Mouse (Mus musculus) CH12.LX (cell line): ENCODE measurements around the gene Tigar.

Experiments used
- ELF1 ChIP-seq: IDR thresholded peaks from 2 replicates; pipeline ENCODE4 v1.6.1; 2014; ENCODE audit warnings: low read depth, mild to moderate bottlenecking, inconsistent platforms, low read length, improper control_type of control experiment
- ETS1 ChIP-seq: conservative IDR thresholded peaks from 2 replicates; pipeline ENCODE4 v1.6.1; 2012; ENCODE audit warnings: low read depth, mild to moderate bottlenecking, inconsistent platforms, low read length, improper control_type of control experiment, moderate library complexity

DNA sequence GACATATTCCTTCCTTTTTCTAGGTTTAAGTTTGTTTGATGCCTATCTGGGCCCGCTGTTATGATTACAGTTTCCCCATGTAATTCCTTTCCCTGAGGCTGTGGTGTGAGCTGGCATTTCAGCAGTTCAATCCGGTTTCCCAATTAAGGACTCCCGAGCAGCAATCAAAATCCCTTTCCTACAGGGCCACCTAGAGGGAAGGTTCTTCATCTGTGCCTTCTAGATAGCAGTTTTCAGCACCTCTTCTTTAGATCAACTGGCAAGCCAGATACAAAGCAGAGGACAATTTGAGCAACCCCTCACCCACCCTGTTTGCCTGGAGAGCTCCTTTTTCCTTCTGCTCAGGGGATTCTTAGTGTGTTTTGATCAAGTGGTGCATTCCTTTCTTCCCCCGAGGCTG is 22.6 kb downstream of the Tigar start:
- TF ChIP-seq ETS1, result no peak
- TF ChIP-seq ELF1, result no peak
